Mouse (Mus musculus): ENCODE results near the gene Stard8.

- no peak for TF ChIP-seq CTCF (IDR thresholded peaks at IDR 0.05; ENCODE audit: low read depth, low read length)
- no peak for TF ChIP-seq POLR2A (IDR thresholded peaks at IDR 0.05; ENCODE audit: insufficient read depth, low read length)
Measured at GRCm38 (mm10) chrX:99043739-99044138, 40.7 kb downstream of the Stard8 start.
